Mouse (Mus musculus): ENCODE results near the gene Gm525.

DNA sequence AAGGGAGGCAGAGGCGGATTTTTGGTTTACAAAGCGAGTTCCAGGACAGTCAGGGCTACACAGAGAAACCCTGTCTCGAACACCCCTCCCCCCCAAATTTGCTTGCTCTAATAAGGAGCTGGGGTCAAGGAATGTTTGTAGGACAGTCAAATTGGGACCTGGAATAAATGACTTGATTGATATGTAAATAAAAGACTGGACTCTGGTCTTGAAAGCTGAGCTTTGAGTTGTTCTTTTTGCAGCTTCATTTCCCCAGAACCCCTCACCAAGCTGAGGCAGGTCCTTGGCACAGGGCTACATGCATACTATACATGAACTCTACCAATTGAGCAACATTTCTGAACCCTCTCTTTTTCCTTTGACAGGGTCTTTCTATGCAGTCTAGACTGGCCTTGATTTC lies 27.6 kb upstream of the Gm525 start:
- TF ChIP-seq CTCF (IDR thresholded peaks at IDR 0.05; ENCODE audit: extremely low read depth, insufficient read depth, low read length) (no peak), POLR2A (IDR thresholded peaks at IDR 0.05; ENCODE audit: extremely low read depth, insufficient read depth, low read length) (no peak)

Data from cortical plate, adult 2 months (tissue).